Mouse (Mus musculus): ENCODE measurements around the gene Olfr916. TPM values are rescaled to one million over a fixed set of nuclear protein-coding genes. Genes with fewer than 3 reads are reported as not detected.

The Olfr916 gene
- not detected for total RNA-seq (2023)

DNA sequence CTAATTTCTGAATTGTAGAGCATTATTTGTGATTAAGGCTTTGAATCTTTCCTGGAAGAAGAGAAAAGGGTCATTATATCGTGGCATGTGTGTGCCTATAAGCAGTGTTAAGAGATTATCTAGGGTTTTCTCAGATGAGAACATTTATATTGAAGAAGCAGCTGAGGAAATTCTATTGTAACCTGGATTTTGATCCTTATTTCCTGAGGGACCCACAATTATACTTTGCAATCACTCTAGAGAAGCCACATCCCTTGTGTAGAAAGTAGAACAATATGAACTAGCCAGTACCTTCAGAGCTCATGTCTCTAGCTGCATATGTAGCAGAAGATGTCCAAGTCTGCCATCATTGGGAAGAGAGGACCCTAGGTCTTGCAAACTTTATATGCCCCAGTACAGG lies at the start of gene Olfr916:
TSS of gene Olfr916 (minus strand) at position 101 of the 400 bp plus-strand sequence.

DNA sequence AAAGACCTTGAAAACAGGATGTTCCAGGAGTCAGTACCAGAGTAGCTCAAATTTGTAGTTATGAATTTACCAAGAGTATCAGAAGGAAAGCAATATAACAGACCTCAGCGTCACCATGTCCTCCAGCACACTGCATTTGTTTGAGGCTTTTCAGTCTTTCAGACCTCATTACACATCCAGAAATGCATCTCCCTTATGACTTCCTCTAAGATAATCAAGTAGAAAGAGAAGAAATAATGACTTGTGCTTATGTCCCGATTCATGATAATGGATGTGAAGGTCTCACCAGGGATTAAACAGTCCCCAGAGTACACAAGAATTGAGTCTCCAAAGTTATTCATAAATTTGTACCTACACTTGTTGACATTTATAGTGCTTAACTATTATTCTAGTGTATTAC lies 14.8 kb upstream of the Olfr916 start, which contains the start of gene Olfr918:
TSS of gene Olfr918 (minus strand) at position 101 of the 400 bp plus-strand sequence.

DNA sequence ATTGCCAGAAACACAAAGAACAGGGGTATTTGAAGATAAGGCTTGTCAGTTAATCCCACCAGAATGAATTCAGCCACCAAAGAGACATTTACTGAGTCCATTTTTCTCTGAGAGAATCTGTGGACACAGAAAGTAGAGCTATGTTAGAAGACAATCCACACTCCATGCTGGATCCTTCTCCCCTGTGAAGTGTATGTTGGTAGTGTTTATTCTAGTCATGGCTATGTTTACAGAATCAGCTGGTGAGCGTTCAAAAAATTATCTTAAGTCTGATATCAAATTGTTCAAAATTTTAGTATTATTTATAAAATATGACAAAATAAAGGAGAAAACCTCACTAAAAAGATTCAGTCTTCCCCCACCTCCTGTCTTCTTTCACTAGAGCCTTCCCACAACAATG lies 6.1 kb upstream of the Olfr916 start, which contains the start of gene Olfr917:
TSS of gene Olfr917 (minus strand) at position 101 of the 400 bp plus-strand sequence.

Other genes with a start within 250 kb of the Olfr916 start
- gene Olfr901, start 230.4 kb downstream of the Olfr916 start, total RNA-seq (2023) = not detected
- gene Olfr902, start 212.2 kb downstream of the Olfr916 start, total RNA-seq (2023) = not detected
- gene Olfr904, start 196.7 kb downstream of the Olfr916 start, total RNA-seq (2023) = not detected
- gene Olfr905, start 188.8 kb downstream of the Olfr916 start, total RNA-seq (2023) = 0.12 TPM
- gene Olfr906, start 172.8 kb downstream of the Olfr916 start, total RNA-seq (2023) = not detected
- gene Olfr907, start 164.1 kb downstream of the Olfr916 start, total RNA-seq (2023) = not detected
- not detected for gene Olfr911-ps1, start 138.3 kb downstream of the Olfr916 start, total RNA-seq (2023)
- not detected for gene Olfr910, start 122.0 kb downstream of the Olfr916 start, total RNA-seq (2023)
- not detected for gene Olfr912, start 79.7 kb downstream of the Olfr916 start, total RNA-seq (2023)
- not detected for gene Olfr913, start 67.1 kb downstream of the Olfr916 start, total RNA-seq (2023)
- not detected for gene Olfr914, start 54.8 kb downstream of the Olfr916 start, total RNA-seq (2023)
- not detected for gene Olfr917, start 6.0 kb upstream of the Olfr916 start, total RNA-seq (2023)
- not detected for gene Olfr918, start 14.7 kb upstream of the Olfr916 start, total RNA-seq (2023)
- not detected for gene Olfr919, start 43.8 kb upstream of the Olfr916 start, total RNA-seq (2023)
- gene Vwa5a, start 58.4 kb upstream of the Olfr916 start, total RNA-seq (2023) = 6.6 TPM
- gene Olfr920, start 92.4 kb upstream of the Olfr916 start, total RNA-seq (2023) = not detected
- gene Olfr921, start 113.2 kb upstream of the Olfr916 start, total RNA-seq (2023) = not detected
- not detected for gene Olfr922, start 154.7 kb upstream of the Olfr916 start, total RNA-seq (2023)
- gene Olfr923, start 166.7 kb upstream of the Olfr916 start, total RNA-seq (2023) = not detected
- not detected for gene Olfr924, start 184.6 kb upstream of the Olfr916 start, total RNA-seq (2023)
- gene Olfr26, start 195.2 kb upstream of the Olfr916 start, total RNA-seq (2023) = not detected
- gene Olfr926, start 217.3 kb upstream of the Olfr916 start, total RNA-seq (2023) = not detected